Mouse (Mus musculus) hindbrain, embryonic 13.5 days (tissue): ENCODE data around the gene Ralgps1. TPM values are rescaled to one million over a fixed set of nuclear protein-coding genes. Genes with fewer than 3 reads are reported as not detected.
A peak's percentile ranks its signal among the peaks of the same experiment; 100 is the strongest.

Experiments used
- ATAC-seq: fragments of 200-750 bp; cut with Nextera tagmentation; 2 replicates; pipeline ENCODE4 v1.8.0; 2017; ENCODE audit warnings: moderate TSS enrichment; ENCODE audit not compliant: low FRiP score
- H3K27ac ChIP-seq: fragments of 300-500 bp; sonication (generic); 2 replicates; pipeline ENCODE4 v1.5.1; 2015; ENCODE audit warnings: inconsistent platforms, mild to moderate bottlenecking, moderate library complexity
- H3K27me3 ChIP-seq: fragments of 300-500 bp; sonication (generic); 2 replicates; pipeline ENCODE4 v1.6.1; 2015; ENCODE audit warnings: mild to moderate bottlenecking, inconsistent platforms
- H3K36me3 ChIP-seq: fragments of 300-500 bp; sonication (generic); 2 replicates; pipeline ENCODE4 v1.6.1; 2015; ENCODE audit warnings: mild to moderate bottlenecking, inconsistent platforms
- H3K4me1 ChIP-seq: fragments of 300-500 bp; sonication (generic); replicated peaks from 2 replicates; pipeline ENCODE4 v1.6.1; 2015; ENCODE audit warnings: inconsistent platforms
- H3K4me2 ChIP-seq: fragments of 300-500 bp; sonication (generic); 2 replicates; pipeline ENCODE4 v1.6.1; 2015; ENCODE audit warnings: inconsistent platforms, mild to moderate bottlenecking, moderate library complexity
- H3K4me3 ChIP-seq: fragments of 300-500 bp; sonication (generic); 2 replicates; pipeline ENCODE4 v1.5.1; 2015; ENCODE audit warnings: mild to moderate bottlenecking, inconsistent platforms
- H3K9ac ChIP-seq: fragments of 300-500 bp; sonication (generic); 2 replicates; pipeline ENCODE4 v1.6.1; 2015; ENCODE audit warnings: mild to moderate bottlenecking, inconsistent platforms
- H3K9me3 ChIP-seq: fragments of 300-500 bp; sonication (generic); 2 replicates; pipeline ENCODE4 v1.6.1; 2016; ENCODE audit warnings: inconsistent platforms
- WGBS: fragments of 180-500 bp; shearing (Covaris S2); methylation state at CpG from one replicate; pipeline ENCODE4 v1.1.7; 2015; 5-methylcytosine and 5-hydroxymethylcytosine counted together
- polyA plus RNA-seq: library from polyadenylated mRNA; unstranded; fragments of >200 nt; fragmentation: Nextera tagmentation; extraction: Ambion mirVana; gene quantifications from 2 replicates; pipeline ENCODE4 v1.2.1, GENCODE M21; 2015

The Ralgps1 gene
- polyA plus RNA-seq, 1 experiment from 2014 or later, result 37.3 TPM

- no peak for ATAC-seq
- H3K4me1 ChIP-seq, result peaks cover 36% of the 10 kb centered on the region
- 93% methylated on average over 11 of the region's 11 CpGs for WGBS
- H3K4me3 ChIP-seq, result no peak overlapping the region
- no peaks in the 10 kb centered on the region for H3K27me3 ChIP-seq
- no peak overlapping the region for H3K27ac ChIP-seq
- H3K4me2 ChIP-seq, result no peak overlapping the region
- H3K9ac ChIP-seq, result no peak overlapping the region
- peaks cover 25% of the 10 kb centered on the region for H3K36me3 ChIP-seq
- no peaks in the 10 kb centered on the region for H3K9me3 ChIP-seq
Measured at GRCm38 (mm10) chr2:33228077-33228476, 143.2 kb downstream of the Ralgps1 start.

- Histone ChIP-seq H3K27ac (no peak overlapping the region), H3K4me3 (no peak overlapping the region), H3K36me3 (peaks cover 37% of the 10 kb centered on the region), H3K4me1 (peaks cover 30% of the 10 kb centered on the region), H3K27me3 (no peaks in the 10 kb centered on the region), H3K9me3 (no peaks in the 10 kb centered on the region), H3K4me2 (no peak overlapping the region), H3K9ac (no peak overlapping the region)
- WGBS, result 94% methylated on average over 7 of the region's 7 CpGs
- ATAC-seq, result no peak
Measured at GRCm38 (mm10) chr2:33225921-33226320, 145.4 kb downstream of the Ralgps1 start.

GRCm38 (mm10) chr2:33223656-33224358 is 147.5 kb downstream of the Ralgps1 start:
- H3K27ac ChIP-seq, result no peak overlapping the region
- no peak overlapping the region for H3K4me3 ChIP-seq
- H3K9me3 ChIP-seq, result no peaks in the 10 kb centered on the region
- peaks cover 51% of the 10 kb centered on the region for H3K4me1 ChIP-seq
- no peaks in the 10 kb centered on the region for H3K27me3 ChIP-seq
- ATAC-seq, result no peak
- peaks cover 21% of the 10 kb centered on the region for H3K36me3 ChIP-seq
- H3K4me2 ChIP-seq, result no peak overlapping the region
- no peak overlapping the region for H3K9ac ChIP-seq
- WGBS, result 79% methylated on average over 10 of the region's 10 CpGs

DNA sequence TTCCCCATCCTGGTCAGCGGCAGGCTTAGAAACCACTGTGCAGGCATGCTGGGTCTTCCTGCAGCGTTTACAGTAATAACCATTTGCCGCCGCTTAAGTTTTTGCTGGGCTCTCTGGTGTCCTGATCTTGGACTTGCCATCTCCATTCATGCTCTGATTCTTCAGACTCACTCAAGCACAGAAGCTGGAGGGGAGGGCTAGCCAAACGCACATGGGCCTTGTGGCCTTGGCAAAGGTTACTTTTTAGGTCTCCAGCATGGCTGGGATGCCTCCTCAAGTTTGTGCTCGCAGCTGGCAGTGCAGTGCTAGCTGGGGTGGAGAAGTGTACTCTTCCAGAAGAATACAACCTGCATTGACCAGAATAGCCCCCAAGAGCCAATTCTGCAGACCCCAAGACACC is 148.8 kb downstream of the Ralgps1 start:
- Histone ChIP-seq H3K36me3 (0 out of 2 replicates have a peak, but pooled peaks cover 11% of the 10 kb centered on the region), H3K27me3 (no peaks in the 10 kb centered on the region), H3K4me3 (no peak overlapping the region), H3K4me2 (no peak overlapping the region), H3K27ac (no peak overlapping the region), H3K4me1 (peaks cover 55% of the 10 kb centered on the region), H3K9ac (no peak overlapping the region), H3K9me3 (no peaks in the 10 kb centered on the region)
- no peak for ATAC-seq
- WGBS, result 85% methylated on average over 6 of the region's 6 CpGs

DNA sequence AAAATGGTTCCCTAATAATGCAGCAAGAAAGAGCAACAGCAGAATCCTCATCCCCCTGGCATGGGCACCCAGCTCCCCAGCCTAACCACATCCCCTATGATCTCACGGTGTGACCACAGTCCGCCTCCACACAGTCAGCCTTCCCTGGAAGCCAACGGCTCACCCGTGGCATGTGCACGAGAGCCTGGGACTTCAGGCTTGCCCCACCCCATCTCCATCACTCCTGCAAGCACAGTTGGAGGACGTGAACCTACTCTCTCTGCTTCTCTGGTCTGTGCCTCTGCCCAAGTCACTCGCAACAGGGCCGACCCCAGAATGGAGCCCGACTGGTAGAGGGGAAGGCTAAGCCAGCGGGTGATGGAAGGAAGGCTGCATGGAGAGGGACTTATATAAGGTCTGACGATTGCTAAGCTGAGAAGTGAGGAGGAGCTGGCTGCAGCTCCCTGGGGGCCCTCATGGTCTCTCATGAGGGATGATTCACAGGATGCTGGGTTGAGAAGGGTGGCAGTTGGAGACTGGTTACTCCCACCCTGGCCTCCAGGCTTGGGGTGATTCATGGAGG is 149.9 kb downstream of the Ralgps1 start:
- no peak for ATAC-seq
- no peaks in the 10 kb centered on the region for H3K27me3 ChIP-seq
- 0 out of 2 replicates have a peak, but pooled peaks cover 11% of the 10 kb centered on the region for H3K36me3 ChIP-seq
- no peaks in the 10 kb centered on the region for H3K9me3 ChIP-seq
- H3K4me3 ChIP-seq, result no peak overlapping the region
- H3K4me2 ChIP-seq, result no peak overlapping the region
- WGBS, result 90% methylated on average over 11 of the region's 11 CpGs
- no peak overlapping the region for H3K9ac ChIP-seq
- H3K27ac ChIP-seq, result no peak overlapping the region
- H3K4me1 ChIP-seq, result peaks cover 55% of the 10 kb centered on the region

DNA sequence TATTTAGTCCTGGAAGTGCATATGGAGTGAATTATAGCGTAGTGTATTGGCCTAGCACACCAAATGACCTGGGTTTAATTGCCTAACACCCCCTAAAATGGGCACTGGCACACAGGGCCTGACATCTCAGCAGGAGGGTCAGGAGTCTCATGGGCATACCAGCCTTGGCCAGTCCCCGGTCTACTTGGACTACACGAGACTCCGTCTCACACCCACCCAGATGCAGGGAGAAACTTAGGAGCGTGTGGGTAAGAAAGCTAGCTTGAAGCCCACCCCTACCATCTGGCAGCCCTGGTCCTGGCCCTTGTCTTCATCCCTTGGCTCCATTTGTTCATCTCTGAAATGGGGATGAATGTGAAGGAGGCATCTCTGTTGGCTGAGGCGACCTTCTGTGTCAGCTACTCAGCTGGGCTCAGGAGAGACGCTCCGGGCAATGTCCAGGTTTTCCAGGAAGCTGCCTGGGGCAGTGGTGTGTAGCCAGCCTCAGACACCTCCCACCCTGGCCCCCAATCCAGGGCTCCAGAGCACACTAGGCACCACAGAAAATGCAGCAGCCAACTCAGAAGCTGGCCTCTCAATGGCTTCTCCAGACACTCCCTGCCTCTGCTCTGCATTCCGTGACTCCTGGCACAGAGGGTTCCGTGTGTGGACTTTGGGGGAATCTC is 150.5 kb downstream of the Ralgps1 start:
- Histone ChIP-seq H3K4me1 (peaks cover 61% of the 10 kb centered on the region), H3K27ac (no peak overlapping the region), H3K4me3 (no peak overlapping the region), H3K9ac (no peak overlapping the region), H3K36me3 (0 out of 2 replicates have a peak, but pooled peaks cover 11% of the 10 kb centered on the region), H3K4me2 (no peak overlapping the region), H3K27me3 (no peaks in the 10 kb centered on the region), H3K9me3 (no peaks in the 10 kb centered on the region)
- ATAC-seq, result no peak
- WGBS, result 89% methylated on average over 10 of the region's 10 CpGs

DNA sequence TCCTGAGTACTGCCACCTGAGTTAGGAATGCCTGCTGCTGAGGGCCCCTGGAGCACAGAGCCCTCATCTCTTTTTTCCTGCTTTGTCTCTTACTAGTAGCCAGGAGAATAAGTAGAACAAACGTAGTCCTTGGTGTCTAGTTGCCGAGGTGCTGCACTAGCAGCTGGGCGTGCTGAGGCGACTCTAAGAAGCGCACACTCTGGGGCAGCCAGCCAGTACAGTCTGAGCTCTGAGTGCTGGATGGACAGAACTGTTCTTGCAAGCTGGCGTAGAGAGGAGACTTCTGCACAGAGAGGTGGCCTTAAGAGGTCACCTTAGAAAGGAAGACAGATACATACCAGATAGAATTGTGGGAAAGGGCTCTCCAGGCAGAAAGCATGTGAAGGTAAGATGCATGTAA is 151.0 kb downstream of the Ralgps1 start:
- Histone ChIP-seq H3K27ac (no peak overlapping the region), H3K4me3 (no peak overlapping the region), H3K4me2 (no peak overlapping the region), H3K9me3 (no peaks in the 10 kb centered on the region), H3K27me3 (no peaks in the 10 kb centered on the region), H3K4me1 (peaks cover 67% of the 10 kb centered on the region), H3K9ac (no peak overlapping the region), H3K36me3 (0 out of 2 replicates have a peak, but pooled peaks cover 11% of the 10 kb centered on the region)
- WGBS, result 76% methylated on average over 6 of the region's 6 CpGs
- no peak for ATAC-seq

- peaks cover 71% of the 10 kb centered on the region for H3K4me1 ChIP-seq
- H3K4me2 ChIP-seq, result no peak overlapping the region
- H3K4me3 ChIP-seq, result no peak overlapping the region
- no peak overlapping the region for H3K27ac ChIP-seq
- H3K9ac ChIP-seq, result no peak overlapping the region
- H3K36me3 ChIP-seq, result 0 out of 2 replicates have a peak, but pooled peaks cover 11% of the 10 kb centered on the region
- 91% methylated on average over 4 of the region's 4 CpGs for WGBS
- no peak for ATAC-seq
- no peaks in the 10 kb centered on the region for H3K27me3 ChIP-seq
- no peaks in the 10 kb centered on the region for H3K9me3 ChIP-seq
Measured at GRCm38 (mm10) chr2:33219637-33220036, 151.6 kb downstream of the Ralgps1 start.

GRCm38 (mm10) chr2:33218903-33219625 is 152.2 kb downstream of the Ralgps1 start:
- 70% methylated on average over 11 of the region's 11 CpGs for WGBS
- Histone ChIP-seq H3K27ac (no peak overlapping the region), H3K9me3 (no peaks in the 10 kb centered on the region), H3K4me3 (no peak overlapping the region), H3K36me3 (0 out of 2 replicates have a peak, but pooled peaks cover 11% of the 10 kb centered on the region), H3K4me1 (peaks cover 71% of the 10 kb centered on the region), H3K4me2 (no peak overlapping the region), H3K27me3 (no peaks in the 10 kb centered on the region), H3K9ac (peak overlapping the region; percentile 53; the same call in 1 of the 2 replicates)
- ATAC-seq, result no peak

DNA sequence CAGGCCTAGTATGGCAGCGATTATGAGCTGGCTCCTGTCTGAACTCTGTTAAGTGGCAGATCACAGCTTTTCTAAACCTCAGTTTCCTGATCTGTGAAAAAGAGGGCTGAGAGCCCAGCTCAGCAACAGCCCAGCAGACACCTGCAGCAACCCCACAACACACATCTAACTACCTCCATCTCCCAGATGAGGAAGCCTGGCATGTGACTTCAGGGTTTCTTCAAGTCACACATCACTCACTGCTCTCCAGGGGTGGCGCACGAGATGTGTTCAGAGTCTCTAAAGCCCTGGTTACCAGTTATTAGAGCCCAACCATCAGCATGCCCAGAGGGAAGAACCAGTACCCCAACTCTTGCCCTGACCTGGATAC is 153.9 kb downstream of the Ralgps1 start:
- 0 out of 2 replicates have a peak, but pooled peaks cover 10% of the 10 kb centered on the region for H3K36me3 ChIP-seq
- ATAC-seq, result no peak
- no peak overlapping the region; the same call in 1 of the 2 replicates for H3K9ac ChIP-seq
- no peaks in the 10 kb centered on the region for H3K27me3 ChIP-seq
- WGBS, result 57% methylated on average over 3 of the region's 3 CpGs
- 0 out of 2 replicates have a peak overlapping the region, but pooled peaks have one; percentile 88 for H3K27ac ChIP-seq
- peak overlapping the region; percentile 65 for H3K4me2 ChIP-seq
- H3K4me3 ChIP-seq, result peak overlapping the region; percentile 41
- peaks cover 67% of the 10 kb centered on the region for H3K4me1 ChIP-seq
- H3K9me3 ChIP-seq, result no peaks in the 10 kb centered on the region

- 0 out of 2 replicates have a peak, but pooled peaks have one; percentile 2 for ATAC-seq
- Histone ChIP-seq H3K4me3 (peak overlapping the region; percentile 41), H3K36me3 (0 out of 2 replicates have a peak, but pooled peaks cover 4% of the 10 kb centered on the region), H3K4me2 (peak overlapping the region; percentile 65), H3K9me3 (no peaks in the 10 kb centered on the region), H3K27ac (peak overlapping the region; percentile 88), H3K27me3 (no peaks in the 10 kb centered on the region), H3K4me1 (peaks cover 67% of the 10 kb centered on the region), H3K9ac (peak overlapping the region; percentile 77)
- 10% methylated on average over 18 of the region's 18 CpGs for WGBS
Measured at GRCm38 (mm10) chr2:33216645-33217424, 154.5 kb downstream of the Ralgps1 start.
